Mouse (Mus musculus): ENCODE data around the gene Fam163b.

GRCm38 (mm10) chr2:27162656-27163055, 20.4 kb upstream of the Fam163b start:
- TF ChIP-seq GATA1 (IDR thresholded peaks at IDR 0.05; ENCODE audit: low read length) (no peak), TAL1 (IDR thresholded peaks at IDR 0.05; ENCODE audit: low read length) (no peak)
